Mouse (Mus musculus): ENCODE results near the gene Scn3a. TPM values are rescaled to one million over a fixed set of nuclear protein-coding genes. Genes with fewer than 3 reads are reported as not detected.

The Scn3a gene
- polyA plus RNA-seq, 1 experiment from 2014 or later, result 24.8 TPM

DNA sequence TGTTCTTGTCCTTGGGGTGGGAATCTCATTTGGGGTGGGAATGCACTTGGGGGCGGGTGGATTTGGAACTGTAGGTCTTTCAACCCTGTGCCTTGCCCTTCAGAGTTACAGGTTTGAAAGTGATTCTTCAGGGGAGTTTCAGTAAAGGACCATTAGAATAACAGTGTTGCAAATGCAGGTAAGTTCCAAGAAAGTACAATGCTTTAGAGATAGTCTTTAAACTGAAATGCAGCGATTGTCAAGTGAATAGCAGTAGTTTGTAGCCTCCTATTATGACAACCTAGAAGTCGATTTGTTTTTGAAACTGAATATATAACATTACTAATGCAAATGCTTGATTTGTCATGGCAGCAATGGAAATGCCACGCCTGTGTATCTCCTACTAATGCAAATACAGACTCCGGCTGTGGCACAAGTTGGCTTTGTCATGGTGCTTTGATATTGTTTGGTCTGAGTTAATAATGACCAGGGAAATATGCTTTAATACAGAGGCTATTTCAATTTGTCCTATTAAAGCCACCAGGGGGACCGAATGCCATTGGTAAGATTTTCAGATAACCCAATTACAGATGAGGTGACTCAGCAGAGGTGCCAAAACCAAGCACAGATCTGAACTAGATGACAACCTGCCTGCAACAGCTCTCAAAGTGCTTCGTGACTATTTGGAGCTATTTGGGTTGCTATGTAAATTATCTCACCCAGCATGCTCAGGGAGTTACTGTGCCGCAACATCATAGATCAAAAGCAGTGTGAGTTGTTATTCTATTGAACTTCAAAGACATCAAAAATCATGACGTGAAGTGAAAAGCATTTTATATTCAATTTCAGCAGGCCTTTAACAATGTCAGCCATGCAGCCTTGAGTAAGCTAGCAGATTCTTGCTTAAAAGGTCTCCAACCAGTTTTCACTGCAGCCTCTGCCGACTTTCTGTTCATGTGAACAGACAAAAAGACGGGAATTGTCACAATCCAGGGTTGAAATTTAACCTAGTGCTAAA is 145.9 kb downstream of the Scn3a start:
- Histone ChIP-seq H3K27me3 (ENCODE audit: control insufficient read depth, insufficient read depth, low read length) (no peaks in the 10 kb centered on the region), H3K4me3 (ENCODE audit: low read depth, low read length) (no peak overlapping the region), H3K4me2 (no peak overlapping the region), H3K36me3 (ENCODE audit: control insufficient read depth, insufficient read depth, low read length) (no peaks in the 10 kb centered on the region), H3K27ac (ENCODE audit: low read depth, low read length) (no peak overlapping the region), H3K9ac (ENCODE audit: low read length) (no peak overlapping the region), H3K9me3 (ENCODE audit: control insufficient read depth, low read length) (peaks cover 5% of the 10 kb centered on the region; the same call in 1 of the 2 replicates), H3K4me1 (ENCODE audit: control insufficient read depth, insufficient read depth, low read length) (no peaks in the 10 kb centered on the region; the same call in 1 of the 2 replicates)
- DNase-seq (ENCODE audit: low spot score, missing footprints) (peak; percentile 74), ATAC-seq (ENCODE audit: low FRiP score) (no peak)
- WGBS, result 63% methylated on average over 11 of the region's 11 CpGs

DNA sequence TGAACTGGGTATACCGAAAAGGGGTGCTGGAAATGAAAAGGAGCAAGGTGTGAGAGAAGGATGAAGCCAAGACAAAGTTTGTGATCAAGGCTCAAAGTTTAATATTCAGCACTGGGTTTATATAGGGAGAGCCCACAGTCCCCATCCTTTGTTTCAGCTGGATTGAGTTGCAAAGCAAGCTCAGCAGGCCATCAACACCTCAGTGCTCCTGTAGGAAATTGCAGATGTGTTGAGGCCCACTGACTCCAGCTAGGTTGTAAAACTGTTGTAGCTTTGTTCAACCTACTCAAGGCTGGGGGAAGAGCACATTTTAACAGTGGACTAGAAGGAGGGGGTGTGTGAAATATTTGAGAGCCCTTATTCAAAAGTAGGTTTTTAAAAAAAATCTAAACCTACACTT is 148.8 kb downstream of the Scn3a start:
- no peaks in the 10 kb centered on the region for H3K27me3 ChIP-seq (ENCODE audit: control insufficient read depth, insufficient read depth, low read length)
- H3K9ac ChIP-seq (ENCODE audit: low read length), result no peak overlapping the region
- no peak overlapping the region for H3K27ac ChIP-seq (ENCODE audit: low read depth, low read length)
- ATAC-seq (ENCODE audit: low FRiP score) (no peak), DNase-seq (ENCODE audit: low spot score, missing footprints) (no peak)
- no peak overlapping the region for H3K4me3 ChIP-seq (ENCODE audit: low read depth, low read length)
- no peaks in the 10 kb centered on the region for H3K36me3 ChIP-seq (ENCODE audit: control insufficient read depth, insufficient read depth, low read length)
- 63% methylated on average over 1 of the region's 1 CpGs for WGBS
- peaks cover 5% of the 10 kb centered on the region; the same call in 1 of the 2 replicates for H3K9me3 ChIP-seq (ENCODE audit: control insufficient read depth, low read length)
- H3K4me2 ChIP-seq, result no peak overlapping the region
- peaks cover 7% of the 10 kb centered on the region; the same call in 1 of the 2 replicates for H3K4me1 ChIP-seq (ENCODE audit: control insufficient read depth, insufficient read depth, low read length)

DNA sequence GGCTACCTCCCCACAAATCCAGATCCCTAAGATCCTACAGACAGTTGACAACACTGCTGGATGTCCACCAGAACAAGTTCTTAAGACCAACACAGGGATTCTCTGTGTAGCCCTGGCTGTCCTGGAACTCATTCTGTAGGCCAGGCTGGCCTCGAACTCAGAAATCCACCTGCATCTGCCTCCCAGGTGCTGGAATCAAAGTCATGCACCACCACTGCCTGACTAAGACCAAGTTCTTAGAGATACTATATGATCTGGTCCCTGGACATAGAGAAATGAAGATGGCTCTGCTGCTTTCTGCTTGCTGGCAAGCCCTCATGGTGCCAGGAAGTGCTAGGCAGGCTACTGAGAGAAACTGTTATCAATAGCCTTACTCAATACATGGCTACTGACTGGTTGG is 150.9 kb downstream of the Scn3a start:
- 95% methylated on average over 1 of the region's 1 CpGs for WGBS
- no peaks in the 10 kb centered on the region for H3K36me3 ChIP-seq (ENCODE audit: control insufficient read depth, insufficient read depth, low read length)
- peak overlapping the region; percentile 90; the same call in 1 of the 2 replicates for H3K27ac ChIP-seq (ENCODE audit: low read depth, low read length)
- H3K27me3 ChIP-seq (ENCODE audit: control insufficient read depth, insufficient read depth, low read length), result no peaks in the 10 kb centered on the region
- no peak overlapping the region for H3K9ac ChIP-seq (ENCODE audit: low read length)
- peaks cover 5% of the 10 kb centered on the region; the same call in 1 of the 2 replicates for H3K9me3 ChIP-seq (ENCODE audit: control insufficient read depth, low read length)
- DNase-seq (ENCODE audit: low spot score, missing footprints), result peak; percentile 77
- H3K4me2 ChIP-seq, result no peak overlapping the region
- no peak for ATAC-seq (ENCODE audit: low FRiP score)
- H3K4me1 ChIP-seq (ENCODE audit: control insufficient read depth, insufficient read depth, low read length), result peaks cover 7% of the 10 kb centered on the region; the same call in 1 of the 2 replicates
- no peak overlapping the region for H3K4me3 ChIP-seq (ENCODE audit: low read depth, low read length)

DNA sequence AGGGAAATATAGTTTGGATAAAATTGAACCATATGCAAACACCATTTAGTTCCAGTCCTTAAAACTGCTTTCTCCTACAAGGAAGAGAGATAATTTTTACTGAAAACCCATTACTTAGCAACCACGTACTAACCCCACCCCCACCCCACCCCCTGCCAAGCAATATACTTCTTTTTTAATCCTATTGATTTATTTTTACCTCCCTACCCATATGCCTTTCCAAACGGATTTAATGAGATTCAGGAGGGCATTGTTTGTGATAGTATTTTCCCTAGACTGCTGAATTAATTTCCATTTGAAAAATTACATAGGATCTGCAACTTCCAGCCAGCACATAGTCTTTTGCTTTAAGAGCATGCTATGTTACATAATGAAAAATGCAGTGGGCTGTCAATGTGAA is 152.1 kb downstream of the Scn3a start:
- Histone ChIP-seq H3K4me2 (peak overlapping the region; percentile 52; the same call in 1 of the 2 replicates), H3K36me3 (ENCODE audit: control insufficient read depth, insufficient read depth, low read length) (no peaks in the 10 kb centered on the region), H3K4me3 (ENCODE audit: low read depth, low read length) (peak overlapping the region; percentile 11; the same call in 1 of the 2 replicates), H3K27ac (ENCODE audit: low read depth, low read length) (peak overlapping the region; percentile 90), H3K9ac (ENCODE audit: low read length) (no peak overlapping the region; the same call in 1 of the 2 replicates), H3K9me3 (ENCODE audit: control insufficient read depth, low read length) (peaks cover 5% of the 10 kb centered on the region; the same call in 1 of the 2 replicates), H3K4me1 (ENCODE audit: control insufficient read depth, insufficient read depth, low read length) (peaks cover 7% of the 10 kb centered on the region; the same call in 1 of the 2 replicates), H3K27me3 (ENCODE audit: control insufficient read depth, insufficient read depth, low read length) (no peaks in the 10 kb centered on the region)
- DNase-seq (ENCODE audit: low spot score, missing footprints), result no peak
- peak; percentile 73 for ATAC-seq (ENCODE audit: low FRiP score)
- 0% methylated on average over 2 of the region's 2 CpGs for WGBS

DNA sequence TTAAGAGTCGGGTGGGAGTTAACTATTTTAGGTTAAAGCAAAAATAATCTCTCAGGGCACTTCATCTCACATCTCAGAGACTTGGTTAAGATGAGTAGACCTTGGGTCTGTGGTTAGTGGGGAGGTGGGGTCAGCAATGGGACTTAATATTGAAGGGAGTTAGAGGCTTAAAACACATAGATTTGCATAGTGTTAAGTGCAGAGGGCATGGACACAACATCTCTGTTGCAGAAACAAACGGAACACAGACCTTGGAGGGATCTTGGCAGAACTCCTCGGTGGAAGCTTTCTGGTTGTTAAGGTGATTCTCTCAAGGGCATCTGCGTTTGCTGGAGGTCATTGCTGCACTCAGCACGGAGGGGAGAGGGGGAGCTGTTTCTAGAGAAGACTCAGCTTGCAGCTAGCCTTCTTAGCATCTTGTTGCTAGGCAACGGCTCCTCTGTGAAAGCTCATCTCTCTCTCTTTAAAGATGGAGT is 152.6 kb downstream of the Scn3a start:
- peak overlapping the region; percentile 22; the same call in 1 of the 2 replicates for H3K9ac ChIP-seq (ENCODE audit: low read length)
- ATAC-seq (ENCODE audit: low FRiP score) (peak; percentile 91), DNase-seq (ENCODE audit: low spot score, missing footprints) (peak; percentile 96)
- peaks cover 5% of the 10 kb centered on the region; the same call in 1 of the 2 replicates for H3K9me3 ChIP-seq (ENCODE audit: control insufficient read depth, low read length)
- WGBS, result 2% methylated on average over 6 of the region's 6 CpGs
- H3K36me3 ChIP-seq (ENCODE audit: control insufficient read depth, insufficient read depth, low read length), result no peaks in the 10 kb centered on the region
- H3K4me1 ChIP-seq (ENCODE audit: control insufficient read depth, insufficient read depth, low read length), result peaks cover 7% of the 10 kb centered on the region; the same call in 1 of the 2 replicates
- H3K4me3 ChIP-seq (ENCODE audit: low read depth, low read length), result peak overlapping the region; percentile 11; the same call in 1 of the 2 replicates
- no peaks in the 10 kb centered on the region for H3K27me3 ChIP-seq (ENCODE audit: control insufficient read depth, insufficient read depth, low read length)
- H3K4me2 ChIP-seq, result peak overlapping the region; percentile 52
- H3K27ac ChIP-seq (ENCODE audit: low read depth, low read length), result peak overlapping the region; percentile 90

DNA sequence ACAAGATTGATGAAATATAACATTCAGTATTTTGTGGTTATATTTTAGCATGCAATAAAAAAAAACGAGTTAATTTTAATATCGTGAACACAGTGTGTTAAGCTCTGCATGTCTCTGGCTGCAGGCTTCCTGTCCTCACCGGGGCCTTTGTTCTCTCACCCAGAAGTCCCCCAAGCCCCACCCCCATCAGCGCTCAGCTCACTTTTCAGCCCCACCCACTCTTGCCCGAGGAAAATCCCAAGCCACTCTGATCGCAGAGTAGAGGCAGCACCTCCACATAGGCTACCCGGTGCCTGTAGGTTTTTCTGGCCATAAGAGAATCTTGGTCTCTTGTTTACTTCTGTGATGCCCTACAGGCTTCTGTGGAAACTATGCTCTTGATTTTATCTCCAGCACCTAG is 153.2 kb downstream of the Scn3a start:
- H3K9ac ChIP-seq (ENCODE audit: low read length), result peak overlapping the region; percentile 47; the same call in 1 of the 2 replicates
- peak overlapping the region; percentile 90 for H3K27ac ChIP-seq (ENCODE audit: low read depth, low read length)
- H3K9me3 ChIP-seq (ENCODE audit: control insufficient read depth, low read length), result peaks cover 5% of the 10 kb centered on the region; the same call in 1 of the 2 replicates
- peaks cover 7% of the 10 kb centered on the region; the same call in 1 of the 2 replicates for H3K4me1 ChIP-seq (ENCODE audit: control insufficient read depth, insufficient read depth, low read length)
- no peak overlapping the region for H3K4me3 ChIP-seq (ENCODE audit: low read depth, low read length)
- no peaks in the 10 kb centered on the region for H3K36me3 ChIP-seq (ENCODE audit: control insufficient read depth, insufficient read depth, low read length)
- peak; percentile 90 for ATAC-seq (ENCODE audit: low FRiP score)
- H3K27me3 ChIP-seq (ENCODE audit: control insufficient read depth, insufficient read depth, low read length), result no peaks in the 10 kb centered on the region
- WGBS, result 0% methylated on average over 7 of the region's 7 CpGs
- DNase-seq (ENCODE audit: low spot score, missing footprints), result peak; percentile 96
- peak overlapping the region; percentile 52 for H3K4me2 ChIP-seq

DNA sequence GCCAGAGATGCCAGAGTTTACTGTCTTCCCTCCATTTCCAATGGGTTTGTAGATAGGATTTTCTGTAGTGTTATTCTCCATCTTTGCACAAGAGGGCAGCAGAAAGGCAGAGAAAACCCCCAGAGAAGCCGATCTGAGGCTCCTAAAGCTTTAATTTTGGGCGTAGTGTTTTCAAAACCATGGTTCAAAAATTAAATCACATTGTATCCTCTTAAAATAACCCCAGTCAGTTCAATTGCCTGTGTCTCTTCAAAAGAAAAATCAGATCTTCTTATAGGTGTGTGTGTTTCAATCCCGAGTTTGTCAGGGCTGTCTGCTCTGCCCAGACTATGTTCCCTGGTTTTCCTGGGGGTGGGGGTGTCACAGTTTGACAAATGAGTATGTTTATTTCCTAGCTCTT is 153.7 kb downstream of the Scn3a start:
- Histone ChIP-seq H3K36me3 (ENCODE audit: control insufficient read depth, insufficient read depth, low read length) (no peaks in the 10 kb centered on the region), H3K9me3 (ENCODE audit: control insufficient read depth, low read length) (peaks cover 5% of the 10 kb centered on the region; the same call in 1 of the 2 replicates), H3K4me1 (ENCODE audit: control insufficient read depth, insufficient read depth, low read length) (peaks cover 7% of the 10 kb centered on the region; the same call in 1 of the 2 replicates), H3K4me2 (peak overlapping the region; percentile 52), H3K4me3 (ENCODE audit: low read depth, low read length) (peak overlapping the region; percentile 14; the same call in 1 of the 2 replicates), H3K27ac (ENCODE audit: low read depth, low read length) (peak overlapping the region; percentile 90), H3K9ac (ENCODE audit: low read length) (peak overlapping the region; percentile 47), H3K27me3 (ENCODE audit: control insufficient read depth, insufficient read depth, low read length) (no peaks in the 10 kb centered on the region)
- 0% methylated on average over 3 of the region's 3 CpGs for WGBS
- ATAC-seq (ENCODE audit: low FRiP score), result peak; percentile 62
- DNase-seq (ENCODE audit: low spot score, missing footprints), result peak; percentile 95
